Mouse (Mus musculus): ENCODE data around the gene Traf3ip1. TPM values are rescaled to one million over a fixed set of nuclear protein-coding genes. Genes with fewer than 3 reads are reported as not detected.

Gene Traf3ip1
- total and polyA plus RNA-seq, 3 experiments, result 13.6 to 19.6 TPM; not detected in 1

DNA sequence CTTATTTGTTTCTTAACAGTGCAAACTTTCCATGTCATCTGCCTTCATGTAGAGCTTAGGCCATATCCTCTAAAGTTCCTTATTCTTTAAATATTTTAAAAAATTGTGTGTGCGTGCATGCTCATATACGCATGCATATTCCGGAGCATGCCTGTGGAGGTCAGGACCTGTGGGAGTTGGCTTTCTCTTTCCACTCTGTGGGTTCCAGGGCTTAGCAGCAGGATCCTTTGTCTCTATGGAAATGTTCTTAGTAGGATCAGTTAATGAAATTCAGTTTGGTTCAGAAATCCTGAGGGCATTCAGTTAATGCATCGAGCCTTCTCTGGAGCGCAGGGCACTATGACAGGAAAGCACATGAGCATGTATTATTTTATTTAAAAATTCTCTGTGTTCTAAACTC, 53.1 kb downstream of the Traf3ip1 start:
- Histone ChIP-seq H3K79me2 (ENCODE audit: control insufficient read depth, insufficient read depth, low read length, poor library complexity) (peaks cover 6% of the 10 kb centered on the region), H3K36me3 (ENCODE audit: control insufficient read depth in 1 of 2, insufficient read depth in 2 of 2, low read length in 2 of 2) (peaks cover 12 to 26% of the 10 kb centered on the region in 2 experiments), H3K4me1 (ENCODE audit: control insufficient read depth in 1 of 2, insufficient read depth in 2 of 2, low read length in 2 of 2) (peaks cover 8 to 15% of the 10 kb centered on the region in 2 experiments; a peak in 3 of 4 replicates), H3K27me3 (ENCODE audit: control insufficient read depth in 1 of 2, insufficient read depth in 2 of 2, low read length in 2 of 2) (no peaks in the 10 kb centered on the region), H3K27ac (ENCODE audit: control insufficient read depth, low read depth, low read length) (no peak overlapping the region), H3K9me3 (replicated peaks; ENCODE audit: insufficient read depth, low read length) (no peaks in the 10 kb centered on the region), H3K9ac (ENCODE audit: control insufficient read depth, low read depth, low read length, poor library complexity, severe bottlenecking) (no peak overlapping the region), H3K4me3 (ENCODE audit: control insufficient read depth in 1 of 2, insufficient read depth in 1 of 2, low read depth in 2 of 2, low read length in 2 of 2) (no peak overlapping the region)
- TF ChIP-seq GABPA (IDR thresholded peaks at IDR 0.05; ENCODE audit: low read depth, low read length) (no peak), GATA1 (IDR thresholded peaks at IDR 0.05; ENCODE audit: low read depth, low read length) (no peak), USF2 (IDR thresholded peaks at IDR 0.05; ENCODE audit: borderline replicate concordance in 1 of 2, insufficient read depth in 1 of 2, low read depth in 1 of 2, low read length in 2 of 2) (no peak), ZMIZ1 (IDR thresholded peaks at IDR 0.05; ENCODE audit: low read depth, low read length) (no peak), POLR2AphosphoS5 (IDR thresholded peaks at IDR 0.05; ENCODE audit: borderline replicate concordance, low read depth, low read length) (no peak), ELF1 (IDR thresholded peaks at IDR 0.05; ENCODE audit: low read depth, low read length) (no peak), SIN3A (IDR thresholded peaks at IDR 0.05; ENCODE audit: low read length) (no peak), HCFC1 (IDR thresholded peaks at IDR 0.05; ENCODE audit: low read depth, low read length) (no peak), MAZ (IDR thresholded peaks at IDR 0.05; ENCODE audit: low read depth, low read length) (no peak), TAL1 (IDR thresholded peaks at IDR 0.05; ENCODE audit: low read length) (no peak), NRF1 (IDR thresholded peaks at IDR 0.05; ENCODE audit: insufficient read depth, low read depth, low read length, poor library complexity, severe bottlenecking) (no peak), MEF2A (IDR thresholded peaks at IDR 0.05; ENCODE audit: extremely low read depth, insufficient replicate concordance, low read depth, low read length, poor library complexity, severe bottlenecking) (no peak), MYC (IDR thresholded peaks at IDR 0.05; ENCODE audit: low read depth, low read length) (no peak)
- DNase-seq (ENCODE audit: low read depth, low spot score), result no peak

DNA sequence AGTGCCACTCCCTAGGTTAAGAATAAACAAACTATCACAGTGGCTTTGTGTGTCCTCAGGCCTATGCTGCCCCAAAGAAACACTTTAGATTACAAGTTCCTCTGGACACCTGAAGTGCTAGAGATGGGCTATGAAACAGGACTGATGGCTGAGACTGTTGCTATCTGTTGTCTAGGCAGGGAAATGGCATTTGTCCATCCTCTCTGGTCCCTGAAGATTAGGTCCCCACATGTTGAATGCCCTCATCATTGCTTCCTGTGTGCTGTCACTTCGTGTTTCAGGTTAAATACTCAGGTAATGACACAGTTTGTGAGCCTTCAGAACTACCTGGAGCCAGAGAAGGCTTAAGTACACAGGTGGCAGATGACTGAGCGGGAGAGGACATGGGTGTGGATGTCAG, 54.6 kb downstream of the Traf3ip1 start:
- H3K4me1 ChIP-seq (ENCODE audit: control insufficient read depth in 1 of 2, insufficient read depth in 2 of 2, low read length in 2 of 2), result peaks cover 2 to 6% of the 10 kb centered on the region in 2 experiments; a peak in 3 of 4 replicates
- H3K79me2 ChIP-seq (ENCODE audit: control insufficient read depth, insufficient read depth, low read length, poor library complexity), result peaks cover 2% of the 10 kb centered on the region
- no peak overlapping the region for H3K4me3 ChIP-seq (ENCODE audit: control insufficient read depth in 1 of 2, insufficient read depth in 1 of 2, low read depth in 2 of 2, low read length in 2 of 2)
- no peaks in the 10 kb centered on the region for H3K27me3 ChIP-seq (ENCODE audit: control insufficient read depth in 1 of 2, insufficient read depth in 2 of 2, low read length in 2 of 2)
- TF ChIP-seq ETS1 (IDR thresholded peaks at IDR 0.05; ENCODE audit: low read depth, low read length) (0 out of 2 replicates have a peak, but pooled peaks have one; percentile 12), BHLHE40 (IDR thresholded peaks at IDR 0.05; ENCODE audit: borderline replicate concordance, low read depth, low read length) (no peak)
- H3K27ac ChIP-seq (ENCODE audit: control insufficient read depth, low read depth, low read length), result no peak overlapping the region
- no peak for DNase-seq (ENCODE audit: low read depth, low spot score)
- peaks cover 6 to 34% of the 10 kb centered on the region in 2 experiments for H3K36me3 ChIP-seq (ENCODE audit: control insufficient read depth in 1 of 2, insufficient read depth in 2 of 2, low read length in 2 of 2)
- H3K9ac ChIP-seq (ENCODE audit: control insufficient read depth, low read depth, low read length, poor library complexity, severe bottlenecking), result no peak overlapping the region
- H3K9me3 ChIP-seq (replicated peaks; ENCODE audit: insufficient read depth, low read length), result no peaks in the 10 kb centered on the region

Measured in MEL (cell line).